Mouse (Mus musculus): ENCODE measurements around the gene Sec63. TPM values are rescaled to one million over a fixed set of nuclear protein-coding genes. Genes with fewer than 3 reads are reported as not detected.

Gene Sec63
- 15.8 and 19.3 TPM in 2 replicates for polyA plus RNA-seq (2015; fragmentation: Nextera tagmentation; extraction: Ambion mirVana)

DNA sequence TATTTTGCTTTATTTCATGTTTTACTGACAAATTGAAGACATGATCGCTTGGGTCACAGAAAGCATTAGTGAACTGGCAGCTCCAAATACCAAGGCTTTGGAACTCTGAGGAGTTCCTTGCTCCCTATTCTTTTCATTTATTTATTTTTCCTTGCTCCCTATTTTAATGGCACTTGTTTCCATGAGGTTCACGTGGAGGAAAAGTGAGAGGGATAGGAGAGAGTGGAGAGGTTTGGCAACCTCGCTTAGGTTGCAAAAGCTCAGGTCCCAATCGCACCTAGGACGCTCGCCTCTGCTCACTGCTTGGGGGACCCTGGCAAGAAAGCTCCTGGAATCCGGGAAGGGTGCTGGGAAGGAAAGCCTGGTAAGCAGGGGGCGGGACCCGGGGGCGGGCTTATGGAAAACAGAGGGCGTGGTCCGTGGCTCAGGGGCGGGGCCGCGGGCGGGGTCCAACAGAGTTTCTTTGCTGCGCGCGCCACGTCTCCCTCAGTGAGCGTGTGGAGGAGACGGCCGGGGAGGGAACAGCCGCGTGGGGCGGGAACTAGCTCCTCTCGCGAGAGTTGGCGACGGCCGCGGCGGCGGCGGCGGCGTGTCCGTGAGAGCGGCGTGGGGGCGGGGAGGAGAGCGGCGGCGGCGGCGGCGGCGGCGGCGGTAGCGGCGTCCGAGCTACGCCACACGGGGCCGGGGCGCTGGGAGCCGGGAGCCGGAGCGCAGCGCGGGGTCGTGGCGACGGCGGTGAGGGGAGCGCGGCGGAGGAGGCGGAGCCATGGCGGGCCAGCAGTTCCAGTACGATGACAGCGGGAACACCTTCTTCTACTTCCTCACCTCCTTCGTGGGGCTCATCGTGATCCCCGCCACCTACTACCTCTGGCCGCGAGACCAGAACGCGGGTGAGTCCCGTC is at the start of gene Sec63:
TSS of gene Sec63 (plus strand) at position 498 of the 902 bp plus-strand sequence.
- WGBS: under 1% methylated on average over 60 of the region's 81 CpGs
- H3K4me3 ChIP-seq (replicated peaks): peak within 1 kb of the TSS; percentile 98
- H3K4me1 ChIP-seq: peaks cover 31% of the 10 kb centered on the region
- peak within 1 kb of the TSS; percentile 91 for H3K9ac ChIP-seq (replicated peaks)
- H3K4me2 ChIP-seq: peak within 1 kb of the TSS; percentile 84
- H3K36me3 ChIP-seq: no peaks in the 10 kb centered on the region
- no peaks in the 10 kb centered on the region for H3K9me3 ChIP-seq (replicated peaks)
- H3K27me3 ChIP-seq (replicated peaks): no peaks in the 10 kb centered on the region
- H3K27ac ChIP-seq (replicated peaks): peak within 1 kb of the TSS; percentile 93
- ATAC-seq (ENCODE audit: low FRiP score): peak; percentile 97

GRCm38 (mm10) chr10:42714676-42715075 is 46.6 kb upstream of the Sec63 start:
- Histone ChIP-seq H3K9me3 (replicated peaks) (no peaks in the 10 kb centered on the region), H3K27me3 (replicated peaks) (0 out of 2 replicates have a peak, but pooled peaks cover 4% of the 10 kb centered on the region), H3K4me1 (peaks cover 17% of the 10 kb centered on the region), H3K4me3 (replicated peaks) (no peak overlapping the region), H3K36me3 (no peaks in the 10 kb centered on the region), H3K9ac (replicated peaks) (no peak overlapping the region), H3K27ac (replicated peaks) (no peak overlapping the region), H3K4me2 (no peak overlapping the region; the same call in 1 of the 2 replicates)
- WGBS: 23% methylated on average over 9 of the region's 9 CpGs
- no peak for ATAC-seq (ENCODE audit: low FRiP score)

DNA sequence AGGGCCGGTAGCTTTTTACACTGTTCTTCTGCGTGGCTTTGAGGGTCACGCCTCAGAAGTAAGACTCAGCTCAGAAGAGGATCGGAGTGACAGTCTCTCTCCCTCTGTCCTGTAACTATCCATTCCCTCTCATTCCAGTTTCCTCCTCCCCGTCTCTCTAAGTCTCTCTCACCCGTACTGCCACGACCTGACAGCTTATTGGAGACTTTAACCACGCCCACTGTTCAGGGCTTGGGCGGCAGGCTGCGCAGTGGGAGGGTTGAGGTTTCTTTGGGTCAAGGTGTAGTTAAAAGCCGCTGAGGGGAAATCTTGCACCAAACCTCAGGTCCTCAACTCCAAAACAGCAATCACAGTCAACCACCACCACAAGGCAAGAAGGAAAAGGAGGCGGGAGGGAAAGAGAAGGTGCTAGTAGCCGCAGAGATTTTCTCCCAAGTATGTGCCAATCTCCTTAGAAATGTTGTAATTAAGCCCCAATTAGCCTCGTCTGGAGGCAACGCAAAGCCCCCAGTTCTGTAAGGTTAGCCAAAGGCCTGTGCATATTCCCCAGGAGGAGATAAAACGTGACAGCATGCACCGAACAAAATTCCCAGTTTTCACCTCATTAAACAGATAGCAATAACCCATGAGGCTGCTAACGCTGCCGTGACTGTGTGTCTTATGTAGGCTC is 45.8 kb upstream of the Sec63 start:
- Histone ChIP-seq H3K36me3 (no peaks in the 10 kb centered on the region), H3K4me3 (replicated peaks) (peak overlapping the region; percentile 13), H3K4me1 (peaks cover 17% of the 10 kb centered on the region), H3K27me3 (replicated peaks) (0 out of 2 replicates have a peak, but pooled peaks cover 4% of the 10 kb centered on the region), H3K4me2 (peak overlapping the region; percentile 43), H3K9ac (replicated peaks) (no peak overlapping the region), H3K9me3 (replicated peaks) (no peaks in the 10 kb centered on the region), H3K27ac (replicated peaks) (no peak overlapping the region)
- WGBS: 9% methylated on average over 19 of the region's 19 CpGs
- no peak for ATAC-seq (ENCODE audit: low FRiP score)

GRCm38 (mm10) chr10:42722116-42722515 is 39.2 kb upstream of the Sec63 start:
- H3K4me1 ChIP-seq: no peaks in the 10 kb centered on the region
- H3K27ac ChIP-seq (replicated peaks): no peak overlapping the region
- H3K9me3 ChIP-seq (replicated peaks): no peaks in the 10 kb centered on the region
- no peak overlapping the region for H3K9ac ChIP-seq (replicated peaks)
- H3K4me3 ChIP-seq (replicated peaks): no peak overlapping the region
- H3K36me3 ChIP-seq: no peaks in the 10 kb centered on the region
- no peak for ATAC-seq (ENCODE audit: low FRiP score)
- no peaks in the 10 kb centered on the region for H3K27me3 ChIP-seq (replicated peaks)
- 95% methylated on average over 5 of the region's 5 CpGs for WGBS
- no peak overlapping the region for H3K4me2 ChIP-seq

DNA sequence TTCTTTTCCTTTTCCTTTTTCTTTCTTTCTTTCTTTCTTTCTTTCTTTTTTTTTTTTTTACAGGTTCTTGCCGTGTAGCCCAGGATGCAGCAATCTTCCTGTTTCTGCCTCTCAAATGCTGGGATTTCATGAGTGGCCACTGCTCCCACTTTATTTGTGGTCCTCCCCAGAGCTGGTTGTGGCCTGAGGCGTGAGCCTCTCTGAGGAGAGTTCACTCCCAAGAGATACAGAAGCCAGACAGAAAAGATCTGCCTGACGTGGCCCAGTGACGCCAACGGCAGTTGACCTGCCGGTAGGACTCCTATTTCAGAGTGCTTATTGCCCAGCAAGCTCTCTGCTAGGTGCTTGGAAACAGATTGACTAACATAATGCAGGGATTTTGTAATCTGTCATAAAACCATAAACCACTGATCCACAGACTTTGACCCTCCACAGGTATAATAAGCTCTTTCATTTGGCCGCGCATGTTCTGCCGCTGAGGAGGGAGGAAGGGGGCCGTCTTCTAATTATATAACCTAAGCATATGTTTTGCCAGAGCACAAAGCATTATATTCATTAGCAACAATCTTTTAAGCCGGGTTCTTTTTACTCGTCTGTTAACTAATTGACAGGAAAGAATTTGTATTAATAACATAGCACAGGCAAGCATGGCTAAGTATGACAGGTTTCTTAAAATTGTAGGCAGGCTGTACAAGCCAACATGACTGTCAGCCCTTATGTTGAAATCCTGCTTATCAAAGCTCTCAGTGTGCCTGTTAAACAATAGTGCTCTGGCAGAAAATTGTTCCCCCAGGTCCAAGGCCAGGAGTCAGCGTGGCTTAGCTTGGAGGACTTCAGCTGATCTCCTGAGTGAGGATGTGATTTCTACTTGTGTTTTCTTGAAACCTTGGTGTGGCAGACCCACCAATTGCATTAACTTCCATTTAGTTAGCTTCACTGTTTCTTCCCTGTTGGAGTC is 37.7 kb upstream of the Sec63 start:
- 56% methylated on average over 13 of the region's 13 CpGs for WGBS
- no peak for ATAC-seq (ENCODE audit: low FRiP score)
- no peak overlapping the region for H3K4me2 ChIP-seq

DNA sequence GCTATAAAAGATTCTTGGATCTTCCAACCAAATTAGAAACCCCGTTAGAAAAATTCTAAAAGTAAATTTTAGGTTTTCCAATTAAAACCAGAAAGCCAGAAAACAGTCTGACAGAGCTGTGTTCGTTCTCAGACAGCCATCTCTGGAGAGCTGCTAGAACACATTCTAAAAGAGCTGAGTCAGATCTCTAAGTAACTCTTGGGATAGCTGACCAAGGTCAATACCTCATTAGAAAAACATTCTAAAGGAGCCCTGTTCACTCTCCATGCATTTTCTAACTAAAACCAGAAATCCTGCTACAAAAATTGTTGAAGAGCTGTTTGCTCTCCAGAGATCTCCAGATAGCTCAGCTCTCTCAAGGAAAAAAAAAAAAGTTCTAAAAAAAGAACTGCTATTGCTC is 31.7 kb upstream of the Sec63 start:
- Histone ChIP-seq H3K4me2 (no peak overlapping the region), H3K27ac (replicated peaks) (no peak overlapping the region), H3K4me1 (no peaks in the 10 kb centered on the region), H3K27me3 (replicated peaks) (no peaks in the 10 kb centered on the region), H3K9me3 (replicated peaks) (no peaks in the 10 kb centered on the region), H3K4me3 (replicated peaks) (no peak overlapping the region), H3K9ac (replicated peaks) (no peak overlapping the region), H3K36me3 (no peaks in the 10 kb centered on the region)
- WGBS: 64% methylated on average over 2 of the region's 2 CpGs
- ATAC-seq (ENCODE audit: low FRiP score): no peak

More for the DNA sequence above, 37.7 kb upstream of the Sec63 start:
- Histone ChIP-seq H3K4me1 (no peaks in the 10 kb centered on the region), H3K9ac (replicated peaks) (no peak overlapping the region), H3K9me3 (replicated peaks) (no peaks in the 10 kb centered on the region), H3K36me3 (no peaks in the 10 kb centered on the region), H3K27me3 (replicated peaks) (no peaks in the 10 kb centered on the region), H3K27ac (replicated peaks) (no peak overlapping the region), H3K4me3 (replicated peaks) (no peak overlapping the region)

- no peak overlapping the region for H3K9ac ChIP-seq (replicated peaks)
- no peaks in the 10 kb centered on the region for H3K4me1 ChIP-seq
- H3K36me3 ChIP-seq: no peaks in the 10 kb centered on the region
- H3K4me3 ChIP-seq (replicated peaks): no peak overlapping the region
- H3K27ac ChIP-seq (replicated peaks): no peak overlapping the region
- no peak for ATAC-seq (ENCODE audit: low FRiP score)
- H3K27me3 ChIP-seq (replicated peaks): no peaks in the 10 kb centered on the region
- WGBS: 64% methylated on average over 5 of the region's 5 CpGs
- H3K9me3 ChIP-seq (replicated peaks): no peaks in the 10 kb centered on the region
- H3K4me2 ChIP-seq: no peak overlapping the region
These were observed 26.7 kb upstream of the Sec63 start for GRCm38 (mm10) chr10:42734546-42735060.

GRCm38 (mm10) chr10:42751813-42752212 is 9.5 kb upstream of the Sec63 start:
- peaks cover 4% of the 10 kb centered on the region; the same call in 1 of the 2 replicates for H3K4me1 ChIP-seq
- no peak overlapping the region for H3K4me2 ChIP-seq
- WGBS: 21% methylated on average over 10 of the region's 10 CpGs
- H3K9ac ChIP-seq (replicated peaks): no peak overlapping the region
- no peaks in the 10 kb centered on the region for H3K36me3 ChIP-seq
- no peak overlapping the region for H3K27ac ChIP-seq (replicated peaks)
- no peaks in the 10 kb centered on the region for H3K27me3 ChIP-seq (replicated peaks)
- no peak for ATAC-seq (ENCODE audit: low FRiP score)
- H3K9me3 ChIP-seq (replicated peaks): no peaks in the 10 kb centered on the region
- H3K4me3 ChIP-seq (replicated peaks): no peak overlapping the region

DNA sequence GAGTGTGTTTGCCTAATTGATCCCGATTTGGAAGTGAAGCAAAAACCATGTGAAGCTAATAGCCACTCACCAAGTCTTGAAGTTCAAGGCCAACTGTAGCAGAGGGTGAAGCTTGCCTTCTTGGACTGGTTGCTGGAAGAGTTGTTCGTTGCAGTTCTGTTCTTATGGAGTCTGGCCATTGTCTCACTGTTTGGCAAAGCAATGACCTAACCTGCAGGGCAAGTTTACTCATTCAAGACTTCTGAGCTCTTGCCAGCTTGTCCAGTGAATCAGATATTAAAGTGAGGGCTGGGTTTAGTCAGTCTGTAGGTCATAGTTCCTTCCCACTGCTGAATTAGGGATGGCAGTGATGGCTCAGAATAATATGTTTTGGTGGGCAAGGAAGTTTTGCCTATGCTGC is 7.0 kb upstream of the Sec63 start:
- no peak for ATAC-seq (ENCODE audit: low FRiP score)
- Histone ChIP-seq H3K4me2 (no peak overlapping the region), H3K27ac (replicated peaks) (no peak overlapping the region), H3K9ac (replicated peaks) (no peak overlapping the region), H3K27me3 (replicated peaks) (no peaks in the 10 kb centered on the region), H3K4me1 (peaks cover 4% of the 10 kb centered on the region; the same call in 1 of the 2 replicates), H3K4me3 (replicated peaks) (no peak overlapping the region), H3K9me3 (replicated peaks) (no peaks in the 10 kb centered on the region), H3K36me3 (no peaks in the 10 kb centered on the region)
- 82% methylated on average over 2 of the region's 2 CpGs for WGBS

DNA sequence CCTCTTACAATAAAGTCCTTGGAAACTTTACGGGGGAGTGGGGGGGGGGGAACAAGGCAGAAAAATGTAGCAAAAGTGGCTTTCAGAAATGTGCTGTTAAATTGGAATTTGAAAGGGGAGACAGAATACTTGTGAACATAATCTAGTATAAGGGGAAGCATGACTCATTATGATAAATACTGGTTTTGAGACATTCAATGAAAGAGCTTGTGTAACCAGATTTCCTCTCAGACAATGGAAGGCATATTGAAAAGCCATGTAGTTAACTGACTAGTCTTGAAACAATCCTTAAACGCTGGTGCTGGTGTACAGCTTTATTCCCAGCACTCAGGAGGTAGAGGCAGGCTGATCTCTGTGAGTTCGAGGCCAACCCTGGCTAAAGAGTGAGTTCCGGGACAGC is 1.6 kb upstream of the Sec63 start:
- Histone ChIP-seq H3K9me3 (replicated peaks) (no peaks in the 10 kb centered on the region), H3K27ac (replicated peaks) (no peak overlapping the region), H3K4me2 (no peak overlapping the region), H3K4me1 (peaks cover 24% of the 10 kb centered on the region), H3K4me3 (replicated peaks) (no peak overlapping the region), H3K36me3 (no peaks in the 10 kb centered on the region), H3K9ac (replicated peaks) (no peak overlapping the region), H3K27me3 (replicated peaks) (no peaks in the 10 kb centered on the region)
- no peak for ATAC-seq (ENCODE audit: low FRiP score)
- 95% methylated on average over 4 of the region's 4 CpGs for WGBS

GRCm38 (mm10) chr10:42760329-42760728 is 967 bp upstream of the Sec63 start:
- H3K27ac ChIP-seq (replicated peaks): no peak overlapping the region
- no peaks in the 10 kb centered on the region for H3K27me3 ChIP-seq (replicated peaks)
- H3K9me3 ChIP-seq (replicated peaks): no peaks in the 10 kb centered on the region
- WGBS: 61% methylated on average over 8 of the region's 8 CpGs
- H3K36me3 ChIP-seq: no peaks in the 10 kb centered on the region
- no peak overlapping the region for H3K9ac ChIP-seq (replicated peaks)
- no peak overlapping the region for H3K4me2 ChIP-seq
- H3K4me1 ChIP-seq: peaks cover 29% of the 10 kb centered on the region
- no peak for ATAC-seq (ENCODE audit: low FRiP score)
- no peak overlapping the region for H3K4me3 ChIP-seq (replicated peaks)

Data from neural tube, embryonic 15.5 days (tissue).